Mouse (Mus musculus) liver, embryonic 16.5 days (tissue): ENCODE results near the gene Itga7. TPM values are rescaled to one million over a fixed set of nuclear protein-coding genes. Genes with fewer than 3 reads are reported as not detected.
A peak's percentile ranks its signal among the peaks of the same experiment; 100 is the strongest.

Source experiments
- ATAC-seq: fragments of 200-750 bp; cut with Nextera tagmentation; 2 replicates; pipeline ENCODE4 v1.8.0; 2017; ENCODE audit warnings: low read depth, mild to moderate bottlenecking, moderate number of reproducible peaks, moderate library complexity
- H3K27ac ChIP-seq: fragments of 300-500 bp; sonication (generic); 2 replicates; pipeline ENCODE4 v1.5.1; 2014; ENCODE audit warnings: mild to moderate bottlenecking, low read length
- H3K27me3 ChIP-seq: fragments of 300-500 bp; sonication (generic); 2 replicates; pipeline ENCODE4 v1.6.1; 2014; ENCODE audit warnings: low read depth, low read length, mixed read lengths; ENCODE audit not compliant: control insufficient read depth, insufficient read depth
- H3K36me3 ChIP-seq: fragments of 300-500 bp; sonication (generic); 2 replicates; pipeline ENCODE4 v1.6.1; 2014; ENCODE audit warnings: mild to moderate bottlenecking; ENCODE audit not compliant: control insufficient read depth, insufficient read depth
- H3K4me1 ChIP-seq: fragments of 300-500 bp; sonication (generic); 2 replicates; pipeline ENCODE4 v1.6.1; 2014; ENCODE audit warnings: low read depth, low read length, mixed read lengths; ENCODE audit not compliant: control insufficient read depth
- H3K4me2 ChIP-seq: fragments of 300-500 bp; sonication (generic); 2 replicates; pipeline ENCODE4 v1.6.1; 2014; ENCODE audit warnings: low read depth, low read length, mixed read lengths
- H3K4me3 ChIP-seq: fragments of 300-500 bp; sonication (generic); 2 replicates; pipeline ENCODE4 v1.5.1; 2014; ENCODE audit warnings: low read depth, mild to moderate bottlenecking, low read length
- H3K9ac ChIP-seq: fragments of 300-500 bp; sonication (generic); 2 replicates; pipeline ENCODE4 v1.6.1; 2014; ENCODE audit warnings: low read depth, low read length
- H3K9me3 ChIP-seq: fragments of 300-500 bp; sonication (generic); replicated peaks from 2 replicates; pipeline ENCODE4 v1.6.1; 2016; ENCODE audit warnings: low read length; ENCODE audit not compliant: control insufficient read depth
- WGBS: fragments of 180-500 bp; shearing (Covaris S2); extraction: QIAGEN DNeasy Blood & Tissue Kit; methylation state at CpG from one replicate; pipeline ENCODE4 v1.1.7; 2014; ENCODE audit not compliant: insufficient replicate concordance; 5-methylcytosine and 5-hydroxymethylcytosine counted together
- polyA plus RNA-seq: library from polyadenylated mRNA; unstranded; fragments of >200 nt; fragmentation: Nextera tagmentation; extraction: Ambion mirVana; gene quantifications from 2 replicates; pipeline ENCODE4 v1.2.1, GENCODE M21; 2015

The Itga7 gene
- polyA plus RNA-seq, 1 experiment from 2014 or later = 0.83 TPM

DNA sequence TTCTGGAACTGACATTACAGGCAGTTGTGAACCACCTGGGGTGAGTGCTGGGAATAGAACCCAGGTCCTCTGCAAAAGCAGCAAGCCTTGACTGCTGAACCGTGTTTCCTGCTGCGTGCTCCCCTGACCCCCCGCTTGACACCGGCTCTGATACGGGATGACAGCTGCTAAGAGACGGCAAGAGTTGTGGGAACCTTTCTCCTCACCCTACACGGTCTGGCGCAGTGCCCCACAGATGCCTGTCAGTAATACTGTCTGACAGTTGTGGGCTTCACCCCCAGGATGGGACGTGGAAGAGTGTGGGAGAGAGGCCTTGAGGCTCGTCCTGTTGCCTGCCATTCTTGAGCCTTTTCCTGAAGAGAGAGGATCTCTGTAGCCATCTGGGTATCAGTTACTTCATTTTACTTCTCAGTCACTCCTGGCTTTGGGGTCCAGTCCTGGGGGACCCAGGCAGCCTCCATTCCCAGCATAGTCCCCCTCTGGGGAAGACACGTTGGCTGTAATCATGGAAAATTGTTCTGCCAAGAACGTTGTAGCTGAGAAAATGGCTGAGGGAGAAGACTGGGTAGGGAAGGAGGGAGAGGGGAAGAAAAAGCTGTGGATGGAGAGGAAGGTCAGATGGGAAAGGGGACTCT, 4.3 kb downstream of the Itga7 start:
- 58% methylated on average over 12 of the region's 12 CpGs for WGBS
- peaks cover 43% of the 10 kb centered on the region for H3K27me3 ChIP-seq
- H3K27ac ChIP-seq = no peak overlapping the region

DNA sequence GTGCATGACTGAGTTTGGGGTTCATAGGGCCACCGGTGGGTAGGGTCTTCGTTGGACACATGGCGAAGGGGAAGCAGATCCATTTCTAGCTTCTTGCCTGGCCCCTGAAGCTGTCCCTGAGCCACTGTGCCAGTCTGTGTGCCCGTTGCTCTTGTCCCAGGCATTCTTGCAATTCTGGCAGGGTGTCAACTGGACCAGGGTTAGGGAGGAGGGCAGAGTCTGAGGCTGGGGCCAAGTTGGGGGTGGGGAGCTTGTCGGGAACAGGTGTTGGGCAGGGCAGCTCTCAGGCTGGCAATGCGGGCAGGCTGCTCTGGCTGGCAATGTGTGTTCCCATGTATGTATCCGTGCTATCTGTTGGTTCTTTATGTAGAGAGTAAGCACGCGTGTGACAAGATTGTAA, 4.8 kb downstream of the Itga7 start:
- 68% methylated on average over 9 of the region's 9 CpGs for WGBS
- Histone ChIP-seq H3K4me2 (no peak overlapping the region), H3K36me3 (no peaks in the 10 kb centered on the region), H3K9me3 (no peaks in the 10 kb centered on the region), H3K27ac (no peak overlapping the region), H3K9ac (no peak overlapping the region), H3K27me3 (peaks cover 38% of the 10 kb centered on the region), H3K4me3 (no peak overlapping the region), H3K4me1 (no peaks in the 10 kb centered on the region)
- no peak for ATAC-seq

More for the DNA sequence above, 4.3 kb downstream of the Itga7 start:
- Histone ChIP-seq H3K9me3 (no peaks in the 10 kb centered on the region), H3K4me3 (no peak overlapping the region), H3K4me1 (no peaks in the 10 kb centered on the region), H3K4me2 (no peak overlapping the region), H3K36me3 (no peaks in the 10 kb centered on the region), H3K9ac (no peak overlapping the region)
- ATAC-seq = no peak

DNA sequence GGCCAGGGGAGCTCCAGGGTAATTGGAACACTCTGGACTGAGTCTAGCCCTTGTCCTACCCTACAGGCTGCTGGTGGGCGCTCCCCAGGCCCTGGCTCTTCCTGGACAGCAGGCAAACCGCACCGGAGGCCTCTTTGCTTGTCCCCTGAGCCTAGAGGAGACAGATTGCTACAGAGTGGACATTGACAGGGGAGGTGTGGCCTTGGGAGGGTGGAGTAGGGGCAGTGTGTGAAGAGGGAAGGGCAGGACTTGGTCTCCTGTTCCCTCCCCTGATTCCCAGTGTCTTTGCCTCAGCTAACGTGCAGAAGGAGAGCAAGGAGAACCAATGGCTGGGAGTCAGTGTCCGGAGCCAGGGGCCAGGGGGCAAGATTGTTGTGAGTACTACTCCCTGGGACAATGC, 5.4 kb downstream of the Itga7 start:
- Histone ChIP-seq H3K9me3 (no peaks in the 10 kb centered on the region), H3K4me1 (no peaks in the 10 kb centered on the region), H3K36me3 (no peaks in the 10 kb centered on the region), H3K27me3 (peaks cover 35% of the 10 kb centered on the region), H3K4me3 (no peak overlapping the region), H3K27ac (no peak overlapping the region), H3K4me2 (no peak overlapping the region), H3K9ac (no peak overlapping the region)
- ATAC-seq = peak; percentile 63; the same call in 1 of the 2 replicates
- WGBS = 55% methylated on average over 5 of the region's 5 CpGs

- H3K36me3 ChIP-seq = no peaks in the 10 kb centered on the region
- peaks cover 20% of the 10 kb centered on the region for H3K27me3 ChIP-seq
- no peak for ATAC-seq
- no peaks in the 10 kb centered on the region for H3K4me1 ChIP-seq
- H3K4me2 ChIP-seq = no peak overlapping the region
- no peaks in the 10 kb centered on the region for H3K9me3 ChIP-seq
- H3K27ac ChIP-seq = no peak overlapping the region
- no peak overlapping the region for H3K9ac ChIP-seq
- H3K4me3 ChIP-seq = no peak overlapping the region
- 58% methylated on average over 10 of the region's 10 CpGs for WGBS
These were observed 7.0 kb downstream of the Itga7 start for GRCm38 (mm10) chr10:128940475-128941061.

DNA sequence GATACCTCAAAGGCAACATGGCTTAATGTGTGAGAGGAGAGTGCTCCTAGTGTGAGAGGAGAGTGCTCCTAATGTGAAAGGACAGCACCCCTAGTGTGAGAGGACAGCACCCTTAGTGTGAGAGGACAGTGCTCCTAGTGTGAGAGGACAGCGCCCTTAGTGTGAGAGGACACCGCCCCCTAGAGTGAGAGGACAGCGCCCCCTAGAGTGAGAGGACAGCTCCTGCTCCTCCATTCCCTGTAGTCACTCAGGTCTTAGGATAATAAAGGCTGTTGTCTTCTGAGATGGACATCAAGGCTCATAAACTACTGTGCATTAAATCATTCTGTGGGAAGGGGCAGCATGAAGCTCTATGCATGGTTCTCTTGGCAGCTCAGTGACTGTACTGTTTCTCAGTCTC, 12.1 kb downstream of the Itga7 start:
- 9% methylated on average over 3 of the region's 3 CpGs for WGBS
- no peaks in the 10 kb centered on the region for H3K9me3 ChIP-seq
- H3K9ac ChIP-seq = no peak overlapping the region
- no peaks in the 10 kb centered on the region for H3K36me3 ChIP-seq
- H3K27ac ChIP-seq = no peak overlapping the region
- no peaks in the 10 kb centered on the region for H3K4me1 ChIP-seq
- H3K27me3 ChIP-seq = peaks cover 16% of the 10 kb centered on the region
- no peak overlapping the region for H3K4me2 ChIP-seq
- no peak overlapping the region for H3K4me3 ChIP-seq
- no peak for ATAC-seq

- Histone ChIP-seq H3K27me3 (peaks cover 19% of the 10 kb centered on the region), H3K27ac (no peak overlapping the region), H3K9me3 (no peaks in the 10 kb centered on the region), H3K36me3 (no peaks in the 10 kb centered on the region), H3K9ac (no peak overlapping the region), H3K4me1 (no peaks in the 10 kb centered on the region), H3K4me2 (no peak overlapping the region), H3K4me3 (no peak overlapping the region)
- no peak for ATAC-seq
- whole genome bisulfite sequencing = 81% methylated on average over 4 of the region's 4 CpGs
These were observed 13.9 kb downstream of the Itga7 start for GRCm38 (mm10) chr10:128947496-128947895.

- H3K4me3 ChIP-seq = no peak overlapping the region
- ATAC-seq = no peak
- 42% methylated on average over 16 of the region's 16 CpGs for WGBS
These were observed 16.7 kb downstream of the Itga7 start for GRCm38 (mm10) chr10:128950208-128950887.

DNA sequence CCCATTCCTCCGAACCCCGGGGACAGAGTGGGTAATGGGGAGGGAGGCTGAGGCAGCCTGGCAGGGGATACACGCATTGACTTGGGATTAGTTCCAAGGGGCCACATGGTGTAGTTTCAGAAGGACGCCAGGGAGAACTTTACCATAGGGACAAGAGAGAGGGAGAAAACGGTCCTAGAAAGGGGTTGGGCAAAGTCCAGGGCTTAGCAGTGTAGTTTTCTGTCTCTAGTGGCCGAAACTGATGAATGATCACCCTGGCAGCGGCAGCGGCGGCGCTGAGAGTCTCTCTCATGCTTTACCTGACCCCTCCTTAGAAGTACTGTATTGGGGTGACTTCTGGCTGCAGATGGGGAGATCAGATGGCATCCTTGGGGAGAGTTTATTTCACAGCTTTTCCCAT, 24.7 kb downstream of the Itga7 start:
- H3K4me1 ChIP-seq = no peaks in the 10 kb centered on the region
- WGBS = 65% methylated on average over 10 of the region's 10 CpGs
- H3K27me3 ChIP-seq = peaks cover 41% of the 10 kb centered on the region
- no peak overlapping the region for H3K4me3 ChIP-seq
- no peak for ATAC-seq
- H3K4me2 ChIP-seq = no peak overlapping the region
- H3K36me3 ChIP-seq = no peaks in the 10 kb centered on the region
- H3K9me3 ChIP-seq = no peaks in the 10 kb centered on the region
- no peak overlapping the region for H3K27ac ChIP-seq
- no peak overlapping the region for H3K9ac ChIP-seq

More at GRCm38 (mm10) chr10:128950208-128950887, 16.7 kb downstream of the Itga7 start:
- Histone ChIP-seq H3K27ac (no peak overlapping the region), H3K9ac (no peak overlapping the region), H3K27me3 (peaks cover 19% of the 10 kb centered on the region), H3K4me1 (no peaks in the 10 kb centered on the region), H3K4me2 (no peak overlapping the region), H3K9me3 (no peaks in the 10 kb centered on the region), H3K36me3 (no peaks in the 10 kb centered on the region)

DNA sequence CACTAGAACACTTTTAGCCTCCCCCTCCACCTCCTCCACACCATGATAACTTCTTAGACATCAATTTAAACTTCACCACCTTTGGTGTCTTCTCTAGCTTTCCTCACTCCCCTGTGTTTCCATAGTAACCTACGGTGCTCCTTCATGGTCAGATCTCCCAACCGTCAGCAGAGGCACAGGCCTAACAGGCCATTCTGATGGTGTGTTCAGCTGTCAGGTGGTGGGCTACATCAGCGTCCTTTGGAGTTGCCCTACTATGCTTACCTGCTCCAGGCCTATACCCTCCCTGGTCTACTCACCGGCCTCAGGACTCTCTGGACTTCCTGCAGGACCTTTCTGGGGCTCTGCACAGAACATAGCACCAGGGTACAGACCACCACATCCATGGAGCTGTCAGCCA, 26.5 kb downstream of the Itga7 start:
- Histone ChIP-seq H3K4me2 (no peak overlapping the region), H3K9ac (no peak overlapping the region), H3K4me1 (no peaks in the 10 kb centered on the region), H3K36me3 (no peaks in the 10 kb centered on the region), H3K9me3 (no peaks in the 10 kb centered on the region), H3K27ac (no peak overlapping the region), H3K27me3 (peaks cover 38% of the 10 kb centered on the region), H3K4me3 (no peak overlapping the region)
- WGBS = 57% methylated on average over 4 of the region's 4 CpGs
- ATAC-seq = no peak
